Mouse (Mus musculus) heart, embryonic 11.5 days (tissue): ENCODE data around the gene Ptprc. TPM values are rescaled to one million over a fixed set of nuclear protein-coding genes. Genes with fewer than 3 reads are reported as not detected.

Experiments
- polyA plus RNA-seq: library from polyadenylated mRNA; unstranded; fragments of >200 nt; fragmentation: Nextera tagmentation; extraction: Ambion mirVana; gene quantifications from 2 replicates; pipeline ENCODE4 v1.2.1, GENCODE M21; 2014

Gene Ptprc
- polyA plus RNA-seq, 1 experiment from 2014 or later: 1.1 TPM

Other genes starting within 250 kb of the Ptprc start
- gene Atp6v1g3, start 98.0 kb upstream of the Ptprc start, polyA plus RNA-seq: not detected in 2 replicates